Mouse (Mus musculus): ENCODE results near the gene Rtp2. TPM values are rescaled to one million over a fixed set of nuclear protein-coding genes. Genes with fewer than 3 reads are reported as not detected.
"Not testable (repeated sequence)": the region's sequence is repeated elsewhere in the genome, so short reads cannot be mapped to it uniquely, and the experiment has no call there.

Gene Rtp2
- total RNA-seq, 1 experiment from 2014 or later = not detected

- no peak for ATAC-seq (ENCODE audit: extremely low read depth, insufficient number of reproducible peaks, low FRiP score, poor library complexity, severe bottlenecking)
Observed at GRCm38 (mm10) chr16:23953189-23953958, 21.2 kb upstream of the Rtp2 start.

GRCm38 (mm10) chr16:23952101-23952727 lies 20.0 kb upstream of the Rtp2 start:
- no peak for ATAC-seq (ENCODE audit: extremely low read depth, insufficient number of reproducible peaks, low FRiP score, poor library complexity, severe bottlenecking)

- no peak for ATAC-seq (ENCODE audit: extremely low read depth, insufficient number of reproducible peaks, low FRiP score, poor library complexity, severe bottlenecking)
Observed at GRCm38 (mm10) chr16:23947654-23948053, 15.5 kb upstream of the Rtp2 start.

GRCm38 (mm10) chr16:23944801-23945200 lies 12.6 kb upstream of the Rtp2 start:
- ATAC-seq (ENCODE audit: extremely low read depth, insufficient number of reproducible peaks, low FRiP score, poor library complexity, severe bottlenecking) = no peak

- ATAC-seq (ENCODE audit: extremely low read depth, insufficient number of reproducible peaks, low FRiP score, poor library complexity, severe bottlenecking) = no peak
Observed at GRCm38 (mm10) chr16:23934397-23934796, 2.2 kb upstream of the Rtp2 start.

- no peak for ATAC-seq (ENCODE audit: extremely low read depth, insufficient number of reproducible peaks, low FRiP score, poor library complexity, severe bottlenecking)
Observed at GRCm38 (mm10) chr16:23931275-23931674, 919 bp downstream of the Rtp2 start.

GRCm38 (mm10) chr16:23930426-23931073 lies 1.6 kb downstream of the Rtp2 start:
- no peak for ATAC-seq (ENCODE audit: extremely low read depth, insufficient number of reproducible peaks, low FRiP score, poor library complexity, severe bottlenecking)

- ATAC-seq (ENCODE audit: extremely low read depth, insufficient number of reproducible peaks, low FRiP score, poor library complexity, severe bottlenecking) = 0 out of 2 replicates have a peak, but pooled peaks have one; percentile 9
Observed at GRCm38 (mm10) chr16:23927301-23928114, 4.7 kb downstream of the Rtp2 start.

- no peak for ATAC-seq (ENCODE audit: extremely low read depth, insufficient number of reproducible peaks, low FRiP score, poor library complexity, severe bottlenecking)
Observed at GRCm38 (mm10) chr16:23922906-23923305, 9.3 kb downstream of the Rtp2 start.

GRCm38 (mm10) chr16:23921697-23922096 lies 10.5 kb downstream of the Rtp2 start:
- no peak for ATAC-seq (ENCODE audit: extremely low read depth, insufficient number of reproducible peaks, low FRiP score, poor library complexity, severe bottlenecking)

GRCm38 (mm10) chr16:23919418-23919817 lies 12.8 kb downstream of the Rtp2 start:
- no peak for ATAC-seq (ENCODE audit: extremely low read depth, insufficient number of reproducible peaks, low FRiP score, poor library complexity, severe bottlenecking)

GRCm38 (mm10) chr16:23913401-23913800 lies 18.8 kb downstream of the Rtp2 start:
- ATAC-seq (ENCODE audit: extremely low read depth, insufficient number of reproducible peaks, low FRiP score, poor library complexity, severe bottlenecking) = no peak

GRCm38 (mm10) chr16:23912741-23913140 lies 19.5 kb downstream of the Rtp2 start:
- ATAC-seq (ENCODE audit: extremely low read depth, insufficient number of reproducible peaks, low FRiP score, poor library complexity, severe bottlenecking) = no peak

GRCm38 (mm10) chr16:23909015-23909354 lies 23.2 kb downstream of the Rtp2 start:
- not testable (repeated sequence) for ATAC-seq (ENCODE audit: extremely low read depth, insufficient number of reproducible peaks, low FRiP score, poor library complexity, severe bottlenecking)

GRCm38 (mm10) chr16:23908076-23909014 lies 23.8 kb downstream of the Rtp2 start:
- ATAC-seq (ENCODE audit: extremely low read depth, insufficient number of reproducible peaks, low FRiP score, poor library complexity, severe bottlenecking) = not testable (repeated sequence)

GRCm38 (mm10) chr16:23906586-23906985 lies 25.6 kb downstream of the Rtp2 start:
- not testable (repeated sequence) for ATAC-seq (ENCODE audit: extremely low read depth, insufficient number of reproducible peaks, low FRiP score, poor library complexity, severe bottlenecking)

GRCm38 (mm10) chr16:23901411-23901810 lies 30.8 kb downstream of the Rtp2 start:
- ATAC-seq (ENCODE audit: extremely low read depth, insufficient number of reproducible peaks, low FRiP score, poor library complexity, severe bottlenecking) = no peak

- no peak for ATAC-seq (ENCODE audit: extremely low read depth, insufficient number of reproducible peaks, low FRiP score, poor library complexity, severe bottlenecking)
Observed at GRCm38 (mm10) chr16:23900061-23900460, 32.1 kb downstream of the Rtp2 start.
